Mouse (Mus musculus) erythroblast, embryonic 14.5 days (primary cell): ENCODE measurements at regions not wholly inside any gene's neighbourhood (a gene's known extent, or its start where the extent isn't known, plus 50 kb on each side); places are given as distances from the start of the nearest gene placed in this dataset.

ENCODE experiments used
- H3K27me3 ChIP-seq: 2 replicates; pipeline ENCODE4 v1.6.1; 2012; ENCODE audit warnings: inconsistent platforms; ENCODE audit not compliant: control insufficient read depth
- H3K36me3 ChIP-seq: 2 replicates; pipeline ENCODE4 v1.6.1; 2012; ENCODE audit warnings: mild to moderate bottlenecking, inconsistent platforms; ENCODE audit not compliant: control insufficient read depth
- H3K4me1 ChIP-seq: 2 replicates; pipeline ENCODE4 v1.6.1; 2012; ENCODE audit warnings: inconsistent platforms; ENCODE audit not compliant: control insufficient read depth
- H3K4me3 ChIP-seq: replicated peaks from 2 replicates; pipeline ENCODE3; 2012; ENCODE audit warnings: moderate library complexity, mild to moderate bottlenecking, inconsistent platforms
- H3K9me3 ChIP-seq: 2 replicates; pipeline ENCODE4 v1.6.1; 2012; ENCODE audit warnings: low read length, inconsistent platforms, mixed read lengths; ENCODE audit not compliant: control insufficient read depth
- GATA1 ChIP-seq: IDR thresholded peaks from 2 replicates; pipeline ENCODE4 v1.6.1; 2012; ENCODE audit warnings: low read length, inconsistent platforms, mixed read lengths
- TAL1 ChIP-seq: IDR thresholded peaks from 3 replicates; pipeline ENCODE4 v1.6.1; 2012; ENCODE audit warnings: low read length, inconsistent platforms, mixed read lengths

DNA sequence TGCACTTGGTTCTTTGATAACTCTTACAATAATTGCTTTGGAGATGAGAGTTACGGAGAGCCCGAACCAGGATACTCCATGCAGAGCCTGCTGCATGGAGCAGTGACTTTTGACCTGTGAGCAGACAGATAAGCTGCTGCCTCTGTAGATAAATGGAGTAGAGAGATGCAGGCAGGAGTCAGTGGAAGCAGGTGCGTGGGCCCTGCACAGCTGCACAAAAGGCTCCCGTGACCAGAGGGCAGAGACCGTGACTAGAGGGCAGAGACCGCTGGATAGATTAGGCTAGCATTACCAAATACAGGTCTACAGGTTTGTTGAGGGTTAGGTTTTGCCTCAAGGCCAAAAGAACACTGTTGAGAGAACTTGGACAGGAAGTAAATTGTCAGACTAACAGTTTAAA is 76.9 kb upstream of the Plekha5 start:
- TF ChIP-seq GATA1 (no peak), TAL1 (no peak)

DNA sequence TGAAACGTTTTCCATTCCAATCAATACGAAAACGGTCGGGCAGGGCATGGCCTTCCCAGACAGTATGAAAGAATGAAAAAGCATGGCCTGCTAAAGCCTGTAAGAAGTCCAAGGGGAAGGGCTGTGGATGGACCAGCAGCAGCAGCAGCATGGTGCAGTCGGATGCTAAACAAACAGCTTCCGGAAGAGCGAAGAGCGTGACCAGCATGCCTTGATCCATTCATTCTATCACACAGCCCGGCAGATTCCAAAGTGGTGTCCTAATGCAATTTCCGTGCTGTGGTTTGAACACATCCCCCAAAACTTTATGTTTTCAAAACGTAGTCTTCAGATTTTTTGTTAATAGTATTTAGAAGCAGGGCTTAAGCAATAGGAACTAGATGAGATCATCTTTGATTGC is 80.2 kb upstream of the Plekha5 start:
- no peaks in the 10 kb centered on the region for H3K36me3 ChIP-seq
- TF ChIP-seq TAL1, result no peak
- TF ChIP-seq GATA1, result no peak
- H3K4me3 ChIP-seq, result no peak overlapping the region
- no peaks in the 10 kb centered on the region for H3K27me3 ChIP-seq
- H3K9me3 ChIP-seq, result peaks cover 23% of the 10 kb centered on the region
- no peaks in the 10 kb centered on the region for H3K4me1 ChIP-seq

More for the DNA sequence above, 76.9 kb upstream of the Plekha5 start:
- H3K27me3 ChIP-seq, result no peaks in the 10 kb centered on the region
- no peaks in the 10 kb centered on the region for H3K4me1 ChIP-seq
- no peak overlapping the region for H3K4me3 ChIP-seq
- H3K9me3 ChIP-seq, result peaks cover 24% of the 10 kb centered on the region
- no peaks in the 10 kb centered on the region for H3K36me3 ChIP-seq

DNA sequence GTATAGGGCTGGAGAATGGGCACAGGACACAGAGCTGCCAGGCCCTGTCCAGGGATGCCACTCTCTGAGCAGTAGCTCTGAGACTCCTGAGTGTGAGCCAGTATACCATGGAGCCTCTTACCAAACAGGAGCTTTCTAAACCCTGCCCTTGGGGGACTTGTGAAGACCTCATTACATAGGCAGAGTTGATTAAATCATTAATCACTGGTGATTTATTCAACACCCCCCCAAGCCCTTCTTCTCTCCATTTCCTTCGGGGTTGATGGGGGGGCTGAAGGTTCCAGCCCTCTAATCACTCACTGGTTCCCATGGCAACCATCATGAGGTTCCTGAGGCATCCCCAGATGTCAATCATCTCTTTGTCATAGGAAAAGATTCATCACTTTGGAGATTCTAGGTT is 81.0 kb upstream of the Plekha5 start:
- Histone ChIP-seq H3K36me3 (no peaks in the 10 kb centered on the region), H3K4me1 (no peaks in the 10 kb centered on the region), H3K4me3 (no peak overlapping the region), H3K27me3 (no peaks in the 10 kb centered on the region), H3K9me3 (peaks cover 18% of the 10 kb centered on the region)
- TF ChIP-seq GATA1 (no peak), TAL1 (no peak)

GRCm38 (mm10) chr6:140339731-140340130 is 84.1 kb upstream of the Plekha5 start:
- Histone ChIP-seq H3K9me3 (peaks cover 5% of the 10 kb centered on the region), H3K27me3 (no peaks in the 10 kb centered on the region), H3K4me1 (no peaks in the 10 kb centered on the region), H3K36me3 (no peaks in the 10 kb centered on the region), H3K4me3 (no peak overlapping the region)
- TF ChIP-seq TAL1, result no peak
- TF ChIP-seq GATA1, result no peak

DNA sequence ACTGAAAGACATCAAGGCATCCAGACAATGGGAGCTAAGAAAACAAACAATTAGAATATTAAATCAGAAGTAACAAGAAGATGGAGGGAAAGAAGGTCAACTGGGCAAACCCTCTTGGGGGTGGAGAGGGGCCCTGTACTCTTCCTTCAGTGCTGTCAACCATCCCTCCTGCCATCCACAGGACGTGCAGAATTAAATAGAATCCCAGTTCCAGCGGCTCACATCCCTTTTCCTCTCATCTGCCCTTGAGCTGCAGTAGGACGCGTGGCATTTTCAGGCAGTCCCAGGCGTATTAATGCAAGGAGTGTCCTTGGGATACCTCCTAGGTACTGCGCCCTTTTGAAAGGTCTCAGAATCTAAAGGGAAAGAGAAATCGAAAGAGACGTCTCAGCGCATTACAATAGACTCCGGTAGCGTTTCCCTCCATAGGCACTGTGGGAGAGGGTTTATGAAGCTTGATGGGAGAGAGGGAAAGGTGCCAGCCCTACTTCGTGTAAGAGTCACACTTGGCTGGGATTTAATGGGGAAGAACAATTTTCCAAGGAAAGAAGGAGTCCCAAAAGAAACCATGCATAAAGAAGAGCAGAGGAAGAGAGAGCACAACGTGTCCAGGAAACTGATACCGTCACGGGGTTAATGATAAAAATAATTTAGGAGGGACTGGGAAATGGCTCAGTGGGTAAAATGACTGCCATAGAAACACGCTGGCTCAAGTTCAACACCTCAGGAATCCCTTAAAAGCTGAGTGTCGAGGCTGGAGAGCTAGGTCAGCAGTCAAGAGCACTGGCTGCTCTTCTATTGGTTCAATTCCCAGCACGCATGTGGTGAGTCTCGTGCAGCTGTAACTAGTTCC is 85.7 kb upstream of the Plekha5 start:
- Histone ChIP-seq H3K9me3 (peaks cover 2% of the 10 kb centered on the region), H3K4me3 (no peak overlapping the region)

GRCm38 (mm10) chr6:140337083-140337491 is 86.8 kb upstream of the Plekha5 start:
- TF ChIP-seq GATA1, result no peak
- H3K36me3 ChIP-seq, result no peaks in the 10 kb centered on the region
- peaks cover 9% of the 10 kb centered on the region for H3K9me3 ChIP-seq
- no peaks in the 10 kb centered on the region for H3K27me3 ChIP-seq
- no peaks in the 10 kb centered on the region for H3K4me1 ChIP-seq
- H3K4me3 ChIP-seq, result no peak overlapping the region

More for the DNA sequence above, 85.7 kb upstream of the Plekha5 start:
- H3K4me1 ChIP-seq, result no peaks in the 10 kb centered on the region
- H3K27me3 ChIP-seq, result no peaks in the 10 kb centered on the region
- no peaks in the 10 kb centered on the region for H3K36me3 ChIP-seq
- TF ChIP-seq GATA1 (no peak), TAL1 (no peak)

DNA sequence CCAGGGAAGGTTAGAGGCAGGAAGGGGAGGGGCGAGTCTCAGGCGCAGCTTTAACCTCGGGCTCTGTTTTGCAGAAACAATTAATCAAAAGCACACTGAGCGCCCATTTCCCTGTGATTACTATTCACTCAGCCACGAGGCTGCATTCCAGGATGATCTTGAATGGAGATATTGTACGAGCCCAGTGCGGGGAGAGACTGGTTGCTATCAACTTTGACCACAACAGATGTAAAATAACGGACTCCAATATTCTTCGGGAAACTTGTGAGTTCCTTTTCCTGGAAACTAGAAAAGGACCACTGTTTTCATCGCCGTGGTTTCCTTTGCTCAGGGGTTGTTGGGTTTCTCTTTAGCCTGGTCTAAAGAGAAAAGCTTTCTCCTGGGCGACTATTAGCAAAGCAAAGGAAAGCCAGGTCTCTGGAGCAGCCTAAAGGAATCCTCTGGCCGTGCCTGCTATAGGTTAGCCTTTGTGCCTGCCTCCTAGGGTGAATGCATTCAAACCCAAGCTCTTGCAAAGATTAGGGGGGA is 87.4 kb upstream of the Plekha5 start:
- Histone ChIP-seq H3K9me3 (peaks cover 12% of the 10 kb centered on the region), H3K27me3 (no peaks in the 10 kb centered on the region), H3K36me3 (no peaks in the 10 kb centered on the region), H3K4me3 (no peak overlapping the region), H3K4me1 (no peaks in the 10 kb centered on the region)
- no peak for TF ChIP-seq TAL1
- TF ChIP-seq GATA1, result no peak

- H3K27me3 ChIP-seq, result no peaks in the 10 kb centered on the region
- no peaks in the 10 kb centered on the region for H3K36me3 ChIP-seq
- H3K9me3 ChIP-seq, result peaks cover 16% of the 10 kb centered on the region
- no peak overlapping the region for H3K4me3 ChIP-seq
- no peaks in the 10 kb centered on the region for H3K4me1 ChIP-seq
- TF ChIP-seq GATA1 (no peak), TAL1 (no peak)
Measured at GRCm38 (mm10) chr6:140333397-140333796, 90.5 kb upstream of the Plekha5 start.

- Histone ChIP-seq H3K4me3 (no peak overlapping the region), H3K4me1 (no peaks in the 10 kb centered on the region), H3K36me3 (no peaks in the 10 kb centered on the region), H3K27me3 (no peaks in the 10 kb centered on the region), H3K9me3 (peaks cover 49% of the 10 kb centered on the region)
- TF ChIP-seq GATA1, result no peak
- no peak for TF ChIP-seq TAL1
Measured at GRCm38 (mm10) chr6:140308641-140309040, 115.2 kb upstream of the Plekha5 start.
